Mouse (Mus musculus): ENCODE data around the gene Gtf2ird2. TPM values are rescaled to one million over a fixed set of nuclear protein-coding genes. Genes with fewer than 3 reads are reported as not detected.

Gene Gtf2ird2
- polyA plus RNA-seq, 1 experiment from 2014 or later = 4.4 TPM

GRCm38 (mm10) chr5:134237936-134238760, 54.3 kb downstream of the Gtf2ird2 start:
- no peak overlapping the region for H3K4me2 ChIP-seq (replicated peaks; ENCODE audit: low read depth, low read length)
- H3K27me3 ChIP-seq (replicated peaks; ENCODE audit: insufficient read depth, low read length) = no peaks in the 10 kb centered on the region
- no peak overlapping the region for H3K4me3 ChIP-seq (ENCODE audit: low read depth, low read length)
- H3K9ac ChIP-seq (replicated peaks; ENCODE audit: low read depth) = no peak overlapping the region
- 84% methylated on average over 28 of the region's 28 CpGs for WGBS
- no peaks in the 10 kb centered on the region for H3K9me3 ChIP-seq (ENCODE audit: low read length)
- peaks cover 59% of the 10 kb centered on the region for H3K36me3 ChIP-seq (ENCODE audit: insufficient read depth, low read length)
- TF ChIP-seq EP300 (IDR thresholded peaks at IDR 0.05) (no peak), CTCF (IDR thresholded peaks at IDR 0.05) (no peak)
- no peak for ATAC-seq
- no peak for DNase-seq (ENCODE audit: low spot score)
- no peak overlapping the region for H3K27ac ChIP-seq (ENCODE audit: low read length)
- H3K4me1 ChIP-seq (ENCODE audit: insufficient read depth, low read depth, low read length) = peaks cover 8% of the 10 kb centered on the region; the same call in 1 of the 2 replicates

- Histone ChIP-seq H3K9me3 (ENCODE audit: low read length) (no peaks in the 10 kb centered on the region), H3K4me1 (ENCODE audit: insufficient read depth, low read depth, low read length) (no peaks in the 10 kb centered on the region; the same call in 1 of the 2 replicates), H3K27ac (ENCODE audit: low read length) (no peak overlapping the region), H3K9ac (replicated peaks; ENCODE audit: low read depth) (no peak overlapping the region), H3K36me3 (ENCODE audit: insufficient read depth, low read length) (peaks cover 77% of the 10 kb centered on the region), H3K4me2 (replicated peaks; ENCODE audit: low read depth, low read length) (no peak overlapping the region), H3K27me3 (replicated peaks; ENCODE audit: insufficient read depth, low read length) (no peaks in the 10 kb centered on the region), H3K4me3 (ENCODE audit: low read depth, low read length) (no peak overlapping the region)
- 65% methylated on average over 5 of the region's 5 CpGs for whole genome bisulfite sequencing
- TF ChIP-seq EP300 (IDR thresholded peaks at IDR 0.05) = no peak
- TF ChIP-seq CTCF (IDR thresholded peaks at IDR 0.05) = no peak
- DNase-seq (ENCODE audit: low spot score) = no peak
- ATAC-seq = no peak
These were observed 58.0 kb downstream of the Gtf2ird2 start for GRCm38 (mm10) chr5:134241831-134242230.

- Histone ChIP-seq H3K4me2 (replicated peaks; ENCODE audit: low read depth, low read length) (no peak overlapping the region), H3K9ac (replicated peaks; ENCODE audit: low read depth) (no peak overlapping the region), H3K9me3 (ENCODE audit: low read length) (no peaks in the 10 kb centered on the region), H3K4me1 (ENCODE audit: insufficient read depth, low read depth, low read length) (no peaks in the 10 kb centered on the region; the same call in 1 of the 2 replicates), H3K36me3 (ENCODE audit: insufficient read depth, low read length) (peaks cover 75% of the 10 kb centered on the region), H3K27me3 (replicated peaks; ENCODE audit: insufficient read depth, low read length) (no peaks in the 10 kb centered on the region), H3K4me3 (ENCODE audit: low read depth, low read length) (no peak overlapping the region), H3K27ac (ENCODE audit: low read length) (peak overlapping the region; percentile 71)
- WGBS = 74% methylated on average over 26 of the region's 26 CpGs
- TF ChIP-seq CTCF (IDR thresholded peaks at IDR 0.05) = no peak
- TF ChIP-seq EP300 (IDR thresholded peaks at IDR 0.05) = no peak
- ATAC-seq (peak; percentile 12; the same call in 1 of the 2 replicates), DNase-seq (ENCODE audit: low spot score) (no peak)
These were observed 60.0 kb downstream of the Gtf2ird2 start for GRCm38 (mm10) chr5:134243661-134244436.

- peak; percentile 88 for DNase-seq (ENCODE audit: low spot score)
- no peak overlapping the region for H3K4me2 ChIP-seq (replicated peaks; ENCODE audit: low read depth, low read length)
- no peak overlapping the region for H3K9ac ChIP-seq (replicated peaks; ENCODE audit: low read depth)
- H3K4me3 ChIP-seq (ENCODE audit: low read depth, low read length) = no peak overlapping the region
- H3K27ac ChIP-seq (ENCODE audit: low read length) = peak overlapping the region; percentile 80
- H3K9me3 ChIP-seq (ENCODE audit: low read length) = no peaks in the 10 kb centered on the region
- H3K4me1 ChIP-seq (ENCODE audit: insufficient read depth, low read depth, low read length) = no peaks in the 10 kb centered on the region; the same call in 1 of the 2 replicates
- peak; percentile 93 for TF ChIP-seq EP300 (IDR thresholded peaks at IDR 0.05)
- TF ChIP-seq CTCF (IDR thresholded peaks at IDR 0.05) = no peak
- H3K36me3 ChIP-seq (ENCODE audit: insufficient read depth, low read length) = peaks cover 72% of the 10 kb centered on the region
- H3K27me3 ChIP-seq (replicated peaks; ENCODE audit: insufficient read depth, low read length) = no peaks in the 10 kb centered on the region
- peak; percentile 89 for ATAC-seq
- 58% methylated on average over 5 of the region's 5 CpGs for WGBS
These were observed 61.1 kb downstream of the Gtf2ird2 start for GRCm38 (mm10) chr5:134244890-134245289.

- no peaks in the 10 kb centered on the region for H3K9me3 ChIP-seq (ENCODE audit: low read length)
- no peaks in the 10 kb centered on the region; the same call in 1 of the 2 replicates for H3K4me1 ChIP-seq (ENCODE audit: insufficient read depth, low read depth, low read length)
- no peak overlapping the region for H3K4me3 ChIP-seq (ENCODE audit: low read depth, low read length)
- H3K36me3 ChIP-seq (ENCODE audit: insufficient read depth, low read length) = peaks cover 66% of the 10 kb centered on the region
- TF ChIP-seq EP300 (IDR thresholded peaks at IDR 0.05) = peak; percentile 86
- no peak for TF ChIP-seq CTCF (IDR thresholded peaks at IDR 0.05)
- ATAC-seq (peak; percentile 79), DNase-seq (ENCODE audit: low spot score) (peak; percentile 81)
- H3K27me3 ChIP-seq (replicated peaks; ENCODE audit: insufficient read depth, low read length) = no peaks in the 10 kb centered on the region
- H3K4me2 ChIP-seq (replicated peaks; ENCODE audit: low read depth, low read length) = no peak overlapping the region
- no peak overlapping the region for H3K9ac ChIP-seq (replicated peaks; ENCODE audit: low read depth)
- H3K27ac ChIP-seq (ENCODE audit: low read length) = peak overlapping the region; percentile 80
- 62% methylated on average over 5 of the region's 5 CpGs for WGBS
These were observed 62.3 kb downstream of the Gtf2ird2 start for GRCm38 (mm10) chr5:134246146-134246545.

GRCm38 (mm10) chr5:134248608-134249244, 64.9 kb downstream of the Gtf2ird2 start:
- DNase-seq (ENCODE audit: low spot score) (no peak), ATAC-seq (no peak)
- Histone ChIP-seq H3K27ac (ENCODE audit: low read length) (no peak overlapping the region), H3K4me1 (ENCODE audit: insufficient read depth, low read depth, low read length) (no peaks in the 10 kb centered on the region; the same call in 1 of the 2 replicates), H3K4me3 (ENCODE audit: low read depth, low read length) (no peak overlapping the region), H3K9ac (replicated peaks; ENCODE audit: low read depth) (no peak overlapping the region), H3K36me3 (ENCODE audit: insufficient read depth, low read length) (peaks cover 57% of the 10 kb centered on the region), H3K27me3 (replicated peaks; ENCODE audit: insufficient read depth, low read length) (no peaks in the 10 kb centered on the region), H3K9me3 (ENCODE audit: low read length) (no peaks in the 10 kb centered on the region), H3K4me2 (replicated peaks; ENCODE audit: low read depth, low read length) (no peak overlapping the region)
- TF ChIP-seq EP300 (IDR thresholded peaks at IDR 0.05) (no peak), CTCF (IDR thresholded peaks at IDR 0.05) (no peak)
- WGBS = 90% methylated on average over 14 of the region's 14 CpGs

Data from lung, postnatal 0 days (tissue).